Mouse (Mus musculus): ENCODE data around the gene Tmem30b. TPM values are rescaled to one million over a fixed set of nuclear protein-coding genes. Genes with fewer than 3 reads are reported as not detected.
"Not testable (repeated sequence)": the region's sequence is repeated elsewhere in the genome, so short reads cannot be mapped to it uniquely, and the experiment has no call there.

The Tmem30b gene
- polyA plus RNA-seq, 1 experiment from 2014 or later, result 0.11 TPM

- peak overlapping the region; percentile 55 for H3K9ac ChIP-seq (ENCODE audit: low read length)
- H3K9me3 ChIP-seq (replicated peaks; ENCODE audit: control insufficient read depth, low read length), result no peaks in the 10 kb centered on the region
- peak; percentile 84 for DNase-seq (ENCODE audit: low spot score)
- WGBS, result 22% methylated on average over 21 of the region's 21 CpGs
- peak overlapping the region; percentile 27 for H3K4me3 ChIP-seq (ENCODE audit: low read depth, low read length)
- no peaks in the 10 kb centered on the region for H3K27me3 ChIP-seq (replicated peaks; ENCODE audit: control insufficient read depth, insufficient read depth, low read length)
- no peak overlapping the region for H3K27ac ChIP-seq (ENCODE audit: low read depth, low read length)
- ATAC-seq, result peak; percentile 58; the same call in 1 of the 2 replicates
- no peaks in the 10 kb centered on the region for H3K4me1 ChIP-seq (ENCODE audit: control insufficient read depth, insufficient read depth, low read length)
- no peaks in the 10 kb centered on the region for H3K36me3 ChIP-seq (ENCODE audit: control insufficient read depth, insufficient read depth, low read length)
- H3K4me2 ChIP-seq (ENCODE audit: low read length), result peak overlapping the region; percentile 61
Measured at GRCm38 (mm10) chr12:73564795-73565619, 18.8 kb upstream of the Tmem30b start.

- Histone ChIP-seq H3K27me3 (replicated peaks; ENCODE audit: control insufficient read depth, insufficient read depth, low read length) (no peaks in the 10 kb centered on the region), H3K9me3 (replicated peaks; ENCODE audit: control insufficient read depth, low read length) (no peaks in the 10 kb centered on the region), H3K27ac (ENCODE audit: low read depth, low read length) (no peak overlapping the region), H3K9ac (ENCODE audit: low read length) (no peak overlapping the region), H3K36me3 (ENCODE audit: control insufficient read depth, insufficient read depth, low read length) (no peaks in the 10 kb centered on the region), H3K4me1 (ENCODE audit: control insufficient read depth, insufficient read depth, low read length) (no peaks in the 10 kb centered on the region), H3K4me2 (ENCODE audit: low read length) (no peak overlapping the region), H3K4me3 (ENCODE audit: low read depth, low read length) (no peak overlapping the region)
- DNase-seq (ENCODE audit: low spot score) (no peak), ATAC-seq (no peak)
- WGBS, result 15% methylated on average over 10 of the region's 10 CpGs
Measured at GRCm38 (mm10) chr12:73564176-73564575, 18.0 kb upstream of the Tmem30b start.

- whole genome bisulfite sequencing, result 77% methylated on average over 6 of the region's 6 CpGs
- H3K4me2 ChIP-seq (ENCODE audit: low read length); H3K9ac ChIP-seq (ENCODE audit: low read length); ATAC-seq; H3K36me3 ChIP-seq (ENCODE audit: control insufficient read depth, insufficient read depth, low read length); H3K27me3 ChIP-seq (replicated peaks; ENCODE audit: control insufficient read depth, insufficient read depth, low read length); DNase-seq (ENCODE audit: low spot score); H3K9me3 ChIP-seq (replicated peaks; ENCODE audit: control insufficient read depth, low read length); H3K4me1 ChIP-seq (ENCODE audit: control insufficient read depth, insufficient read depth, low read length); H3K4me3 ChIP-seq (ENCODE audit: low read depth, low read length); H3K27ac ChIP-seq (ENCODE audit: low read depth, low read length): not testable (repeated sequence)
Measured at GRCm38 (mm10) chr12:73563122-73563521, 16.9 kb upstream of the Tmem30b start.

- no peak overlapping the region for H3K4me3 ChIP-seq (ENCODE audit: low read depth, low read length)
- no peak overlapping the region for H3K27ac ChIP-seq (ENCODE audit: low read depth, low read length)
- H3K4me1 ChIP-seq (ENCODE audit: control insufficient read depth, insufficient read depth, low read length), result no peaks in the 10 kb centered on the region
- 52% methylated on average over 7 of the region's 7 CpGs for WGBS
- DNase-seq (ENCODE audit: low spot score) (peak; percentile 18), ATAC-seq (no peak)
- no peaks in the 10 kb centered on the region for H3K9me3 ChIP-seq (replicated peaks; ENCODE audit: control insufficient read depth, low read length)
- H3K9ac ChIP-seq (ENCODE audit: low read length), result no peak overlapping the region
- no peaks in the 10 kb centered on the region for H3K36me3 ChIP-seq (ENCODE audit: control insufficient read depth, insufficient read depth, low read length)
- no peak overlapping the region for H3K4me2 ChIP-seq (ENCODE audit: low read length)
- no peaks in the 10 kb centered on the region for H3K27me3 ChIP-seq (replicated peaks; ENCODE audit: control insufficient read depth, insufficient read depth, low read length)
Measured at GRCm38 (mm10) chr12:73560091-73560490, 13.9 kb upstream of the Tmem30b start.

- H3K36me3 ChIP-seq (ENCODE audit: control insufficient read depth, insufficient read depth, low read length), result no peaks in the 10 kb centered on the region
Measured at GRCm38 (mm10) chr12:73558525-73559195, 12.5 kb upstream of the Tmem30b start.

GRCm38 (mm10) chr12:73554155-73554554 is 8.0 kb upstream of the Tmem30b start:
- 5% methylated on average over 5 of the region's 5 CpGs for WGBS
- H3K27me3 ChIP-seq (replicated peaks; ENCODE audit: control insufficient read depth, insufficient read depth, low read length), result 0 out of 2 replicates have a peak, but pooled peaks cover 3% of the 10 kb centered on the region
- H3K9ac ChIP-seq (ENCODE audit: low read length), result no peak overlapping the region
- peak; percentile 87 for DNase-seq (ENCODE audit: low spot score)
- H3K4me3 ChIP-seq (ENCODE audit: low read depth, low read length), result no peak overlapping the region
- H3K36me3 ChIP-seq (ENCODE audit: control insufficient read depth, insufficient read depth, low read length), result no peaks in the 10 kb centered on the region
- no peak overlapping the region for H3K27ac ChIP-seq (ENCODE audit: low read depth, low read length)
- no peaks in the 10 kb centered on the region for H3K9me3 ChIP-seq (replicated peaks; ENCODE audit: control insufficient read depth, low read length)
- H3K4me1 ChIP-seq (ENCODE audit: control insufficient read depth, insufficient read depth, low read length), result no peaks in the 10 kb centered on the region
- ATAC-seq, result peak; percentile 79
- no peak overlapping the region for H3K4me2 ChIP-seq (ENCODE audit: low read length)

More at GRCm38 (mm10) chr12:73558525-73559195, 12.5 kb upstream of the Tmem30b start:
- no peak for DNase-seq (ENCODE audit: low spot score)
- no peak overlapping the region for H3K27ac ChIP-seq (ENCODE audit: low read depth, low read length)
- no peak overlapping the region for H3K4me2 ChIP-seq (ENCODE audit: low read length)
- ATAC-seq, result no peak
- no peaks in the 10 kb centered on the region for H3K9me3 ChIP-seq (replicated peaks; ENCODE audit: control insufficient read depth, low read length)
- no peak overlapping the region for H3K9ac ChIP-seq (ENCODE audit: low read length)
- H3K4me1 ChIP-seq (ENCODE audit: control insufficient read depth, insufficient read depth, low read length), result no peaks in the 10 kb centered on the region
- no peak overlapping the region for H3K4me3 ChIP-seq (ENCODE audit: low read depth, low read length)
- 83% methylated on average over 20 of the region's 20 CpGs for WGBS
- no peaks in the 10 kb centered on the region for H3K27me3 ChIP-seq (replicated peaks; ENCODE audit: control insufficient read depth, insufficient read depth, low read length)

- 74% methylated on average over 8 of the region's 8 CpGs for WGBS
- H3K36me3 ChIP-seq (ENCODE audit: control insufficient read depth, insufficient read depth, low read length), result no peaks in the 10 kb centered on the region
- H3K27me3 ChIP-seq (replicated peaks; ENCODE audit: control insufficient read depth, insufficient read depth, low read length), result peaks cover 44% of the 10 kb centered on the region
- ATAC-seq (no peak), DNase-seq (ENCODE audit: low spot score) (no peak)
- H3K27ac ChIP-seq (ENCODE audit: low read depth, low read length), result no peak overlapping the region
- no peak overlapping the region for H3K4me2 ChIP-seq (ENCODE audit: low read length)
- no peaks in the 10 kb centered on the region for H3K4me1 ChIP-seq (ENCODE audit: control insufficient read depth, insufficient read depth, low read length)
- H3K9ac ChIP-seq (ENCODE audit: low read length), result no peak overlapping the region
- no peak overlapping the region for H3K4me3 ChIP-seq (ENCODE audit: low read depth, low read length)
- no peaks in the 10 kb centered on the region for H3K9me3 ChIP-seq (replicated peaks; ENCODE audit: control insufficient read depth, low read length)
Measured at GRCm38 (mm10) chr12:73548259-73548658, 2.1 kb upstream of the Tmem30b start.

- Histone ChIP-seq H3K36me3 (ENCODE audit: control insufficient read depth, insufficient read depth, low read length) (no peaks in the 10 kb centered on the region), H3K27me3 (replicated peaks; ENCODE audit: control insufficient read depth, insufficient read depth, low read length) (peaks cover 50% of the 10 kb centered on the region), H3K9me3 (replicated peaks; ENCODE audit: control insufficient read depth, low read length) (no peaks in the 10 kb centered on the region), H3K4me3 (ENCODE audit: low read depth, low read length) (no peak overlapping the region), H3K4me2 (ENCODE audit: low read length) (no peak overlapping the region), H3K4me1 (ENCODE audit: control insufficient read depth, insufficient read depth, low read length) (no peaks in the 10 kb centered on the region), H3K9ac (ENCODE audit: low read length) (no peak overlapping the region), H3K27ac (ENCODE audit: low read depth, low read length) (no peak overlapping the region)
- ATAC-seq, result no peak
- WGBS, result 41% methylated on average over 10 of the region's 10 CpGs
- no peak for DNase-seq (ENCODE audit: low spot score)
Measured at GRCm38 (mm10) chr12:73547646-73548045, 1.5 kb upstream of the Tmem30b start.

- H3K9me3 ChIP-seq (replicated peaks; ENCODE audit: control insufficient read depth, low read length), result no peaks in the 10 kb centered on the region
- H3K9ac ChIP-seq (ENCODE audit: low read length), result peak overlapping the region; percentile 32; the same call in 1 of the 2 replicates
- H3K4me2 ChIP-seq (ENCODE audit: low read length), result peak overlapping the region; percentile 54
- peaks cover 64% of the 10 kb centered on the region for H3K27me3 ChIP-seq (replicated peaks; ENCODE audit: control insufficient read depth, insufficient read depth, low read length)
- no peaks in the 10 kb centered on the region for H3K4me1 ChIP-seq (ENCODE audit: control insufficient read depth, insufficient read depth, low read length)
- ATAC-seq (peak; percentile 79), DNase-seq (ENCODE audit: low spot score) (peak; percentile 49)
- no peak overlapping the region for H3K27ac ChIP-seq (ENCODE audit: low read depth, low read length)
- under 1% methylated on average over 55 of the region's 55 CpGs for WGBS
- H3K4me3 ChIP-seq (ENCODE audit: low read depth, low read length), result peak overlapping the region; percentile 32
- H3K36me3 ChIP-seq (ENCODE audit: control insufficient read depth, insufficient read depth, low read length), result no peaks in the 10 kb centered on the region
Measured at GRCm38 (mm10) chr12:73545672-73546085, 513 bp downstream of the Tmem30b start.

Measured in forebrain, embryonic 14.5 days (tissue).